Mouse (Mus musculus) intestine, embryonic 16.5 days (tissue): ENCODE data around the gene Slc16a7. TPM values are rescaled to one million over a fixed set of nuclear protein-coding genes. Genes with fewer than 3 reads are reported as not detected.

Source experiments
- ATAC-seq: fragments of 200-750 bp; cut with Nextera tagmentation; 2 replicates; pipeline ENCODE4 v1.8.0; 2017; ENCODE audit warnings: moderate TSS enrichment, moderate library complexity
- H3K27ac ChIP-seq: fragments of 300-500 bp; sonication (generic); 2 replicates; pipeline ENCODE4 v1.5.1; 2014; ENCODE audit warnings: mild to moderate bottlenecking, low read length
- H3K27me3 ChIP-seq: fragments of 300-500 bp; sonication (generic); replicated peaks from 2 replicates; pipeline ENCODE4 v1.6.1; 2014; ENCODE audit warnings: low read length, control low read depth, mixed read lengths; ENCODE audit not compliant: control insufficient read depth, insufficient read depth
- H3K36me3 ChIP-seq: fragments of 300-500 bp; sonication (generic); 2 replicates; pipeline ENCODE4 v1.6.1; 2014; ENCODE audit warnings: low read length, control low read depth; ENCODE audit not compliant: control insufficient read depth, insufficient read depth
- H3K4me1 ChIP-seq: fragments of 300-500 bp; sonication (generic); 2 replicates; pipeline ENCODE4 v1.6.1; 2014; ENCODE audit warnings: low read length, control low read depth, mixed read lengths; ENCODE audit not compliant: control insufficient read depth, insufficient read depth
- H3K4me2 ChIP-seq: fragments of 300-500 bp; sonication (generic); 2 replicates; pipeline ENCODE4 v1.6.1; 2014; ENCODE audit warnings: low read depth, low read length, control low read depth
- H3K4me3 ChIP-seq: fragments of 300-500 bp; sonication (generic); 2 replicates; pipeline ENCODE4 v1.5.1; 2014; ENCODE audit warnings: mild to moderate bottlenecking, low read length
- H3K9ac ChIP-seq: fragments of 300-500 bp; sonication (generic); 2 replicates; pipeline ENCODE4 v1.6.1; 2014; ENCODE audit warnings: low read depth, low read length
- H3K9me3 ChIP-seq: fragments of 300-500 bp; sonication (generic); 2 replicates; pipeline ENCODE4 v1.6.1; 2016; ENCODE audit warnings: low read length, control low read depth; ENCODE audit not compliant: control insufficient read depth
- WGBS: fragments of 180-500 bp; shearing (Covaris S2); extraction: QIAGEN DNeasy Blood & Tissue Kit; methylation state at CpG from one replicate; pipeline ENCODE4 v1.1.7; 2014; 5-methylcytosine and 5-hydroxymethylcytosine counted together
- polyA plus RNA-seq: library from polyadenylated mRNA; unstranded; fragments of >200 nt; fragmentation: Nextera tagmentation; extraction: Ambion mirVana; gene quantifications from 2 replicates; pipeline ENCODE4 v1.2.1, GENCODE M21; 2015

Slc16a7 gene
- polyA plus RNA-seq, 1 experiment from 2014 or later: 4.2 TPM

- WGBS: 82% methylated on average over 6 of the region's 6 CpGs
- Histone ChIP-seq H3K4me1 (no peaks in the 10 kb centered on the region), H3K9me3 (no peaks in the 10 kb centered on the region), H3K4me3 (no peak overlapping the region), H3K4me2 (no peak overlapping the region), H3K27ac (no peak overlapping the region), H3K27me3 (no peaks in the 10 kb centered on the region), H3K36me3 (no peaks in the 10 kb centered on the region), H3K9ac (no peak overlapping the region)
- ATAC-seq: no peak
Measured at GRCm38 (mm10) chr10:125288560-125288959, 100.7 kb downstream of the Slc16a7 start.

- ATAC-seq: no peak
- Histone ChIP-seq H3K4me1 (no peaks in the 10 kb centered on the region), H3K27ac (no peak overlapping the region), H3K4me2 (no peak overlapping the region), H3K27me3 (no peaks in the 10 kb centered on the region), H3K36me3 (no peaks in the 10 kb centered on the region), H3K4me3 (no peak overlapping the region), H3K9me3 (no peaks in the 10 kb centered on the region), H3K9ac (no peak overlapping the region)
- WGBS: 73% methylated on average over 5 of the region's 5 CpGs
Measured at GRCm38 (mm10) chr10:125285386-125285785, 103.9 kb downstream of the Slc16a7 start.

GRCm38 (mm10) chr10:125275149-125275848 lies 114.0 kb downstream of the Slc16a7 start:
- Histone ChIP-seq H3K27me3 (no peaks in the 10 kb centered on the region), H3K4me3 (no peak overlapping the region), H3K4me1 (no peaks in the 10 kb centered on the region), H3K4me2 (no peak overlapping the region), H3K9ac (no peak overlapping the region), H3K9me3 (no peaks in the 10 kb centered on the region), H3K36me3 (no peaks in the 10 kb centered on the region), H3K27ac (no peak overlapping the region)
- WGBS: 72% methylated on average over 12 of the region's 12 CpGs
- ATAC-seq: no peak

GRCm38 (mm10) chr10:125274519-125275148 lies 114.6 kb downstream of the Slc16a7 start:
- Histone ChIP-seq H3K27ac (no peak overlapping the region), H3K9me3 (no peaks in the 10 kb centered on the region), H3K36me3 (no peaks in the 10 kb centered on the region), H3K9ac (no peak overlapping the region), H3K4me3 (no peak overlapping the region), H3K4me1 (no peaks in the 10 kb centered on the region), H3K4me2 (no peak overlapping the region), H3K27me3 (no peaks in the 10 kb centered on the region)
- 89% methylated on average over 5 of the region's 5 CpGs for WGBS
- no peak for ATAC-seq

- H3K4me1 ChIP-seq: no peaks in the 10 kb centered on the region
- H3K9me3 ChIP-seq: no peaks in the 10 kb centered on the region
- no peaks in the 10 kb centered on the region for H3K36me3 ChIP-seq
- H3K9ac ChIP-seq: no peak overlapping the region
- WGBS: 46% methylated on average over 7 of the region's 7 CpGs
- no peaks in the 10 kb centered on the region for H3K27me3 ChIP-seq
- no peak overlapping the region for H3K4me2 ChIP-seq
- no peak overlapping the region for H3K4me3 ChIP-seq
- no peak overlapping the region for H3K27ac ChIP-seq
- no peak for ATAC-seq
Measured at GRCm38 (mm10) chr10:125273759-125274158, 115.5 kb downstream of the Slc16a7 start.

- Histone ChIP-seq H3K4me3 (no peak overlapping the region), H3K27me3 (no peaks in the 10 kb centered on the region), H3K4me1 (no peaks in the 10 kb centered on the region), H3K4me2 (no peak overlapping the region), H3K9ac (no peak overlapping the region), H3K27ac (no peak overlapping the region), H3K9me3 (no peaks in the 10 kb centered on the region), H3K36me3 (no peaks in the 10 kb centered on the region)
- WGBS: 76% methylated on average over 5 of the region's 5 CpGs
- ATAC-seq: no peak
Measured at GRCm38 (mm10) chr10:125271448-125271847, 117.8 kb downstream of the Slc16a7 start.

GRCm38 (mm10) chr10:125270266-125270665 lies 119.0 kb downstream of the Slc16a7 start:
- 58% methylated on average over 5 of the region's 5 CpGs for WGBS
- H3K36me3 ChIP-seq: no peaks in the 10 kb centered on the region
- no peak overlapping the region for H3K4me2 ChIP-seq
- H3K9me3 ChIP-seq: no peaks in the 10 kb centered on the region
- no peak overlapping the region for H3K4me3 ChIP-seq
- no peaks in the 10 kb centered on the region for H3K4me1 ChIP-seq
- no peaks in the 10 kb centered on the region for H3K27me3 ChIP-seq
- ATAC-seq: peak; percentile 14; the same call in 1 of the 2 replicates
- H3K9ac ChIP-seq: no peak overlapping the region
- no peak overlapping the region for H3K27ac ChIP-seq

- H3K9me3 ChIP-seq: no peaks in the 10 kb centered on the region
- H3K9ac ChIP-seq: no peak overlapping the region
- 46% methylated on average over 4 of the region's 4 CpGs for WGBS
- peak overlapping the region; percentile 7; the same call in 1 of the 2 replicates for H3K4me2 ChIP-seq
- no peak overlapping the region for H3K27ac ChIP-seq
- ATAC-seq: no peak
- H3K36me3 ChIP-seq: no peaks in the 10 kb centered on the region
- no peaks in the 10 kb centered on the region for H3K4me1 ChIP-seq
- no peak overlapping the region for H3K4me3 ChIP-seq
- H3K27me3 ChIP-seq: no peaks in the 10 kb centered on the region
Measured at GRCm38 (mm10) chr10:125266322-125266721, 122.9 kb downstream of the Slc16a7 start.

GRCm38 (mm10) chr10:125265901-125266300 lies 123.4 kb downstream of the Slc16a7 start:
- no peak overlapping the region for H3K4me2 ChIP-seq
- no peaks in the 10 kb centered on the region for H3K4me1 ChIP-seq
- H3K27me3 ChIP-seq: no peaks in the 10 kb centered on the region
- no peak overlapping the region for H3K9ac ChIP-seq
- no peak overlapping the region for H3K27ac ChIP-seq
- H3K9me3 ChIP-seq: no peaks in the 10 kb centered on the region
- no peak overlapping the region for H3K4me3 ChIP-seq
- H3K36me3 ChIP-seq: no peaks in the 10 kb centered on the region
- WGBS: 41% methylated on average over 9 of the region's 9 CpGs
- ATAC-seq: peak; percentile 94
